Mouse (Mus musculus): ENCODE data around the gene Ccdc42. TPM values are rescaled to one million over a fixed set of nuclear protein-coding genes. Genes with fewer than 3 reads are reported as not detected.

The Ccdc42 gene
- polyA plus RNA-seq, 1 experiment from 2014 or later = 1.2 TPM

GRCm38 (mm10) chr11:68583906-68584480, 2.8 kb upstream of the Ccdc42 start:
- H3K4me2 ChIP-seq = no peak overlapping the region
- no peaks in the 10 kb centered on the region for H3K27me3 ChIP-seq (ENCODE audit: insufficient read depth, low read length)
- no peaks in the 10 kb centered on the region for H3K9me3 ChIP-seq (ENCODE audit: low read depth, low read length)
- 0 out of 2 replicates have a peak overlapping the region, but pooled peaks have one; percentile 31 for H3K27ac ChIP-seq (ENCODE audit: low read depth)
- H3K36me3 ChIP-seq (ENCODE audit: insufficient read depth) = no peaks in the 10 kb centered on the region
- no peak overlapping the region for H3K9ac ChIP-seq
- ATAC-seq (ENCODE audit: insufficient read depth) = no peak
- no peak for TF ChIP-seq CTCF (IDR thresholded peaks at IDR 0.05; ENCODE audit: low read depth)
- WGBS = 56% methylated on average over 8 of the region's 8 CpGs
- no peak overlapping the region for H3K4me3 ChIP-seq (ENCODE audit: low read depth, low read length)
- peak; percentile 52 for DNase-seq
- H3K4me1 ChIP-seq (ENCODE audit: insufficient read depth) = 0 out of 2 replicates have a peak, but pooled peaks cover 3% of the 10 kb centered on the region

GRCm38 (mm10) chr11:68585890-68586289, 931 bp upstream of the Ccdc42 start:
- no peak overlapping the region for H3K9ac ChIP-seq
- H3K36me3 ChIP-seq (ENCODE audit: insufficient read depth) = no peaks in the 10 kb centered on the region
- no peak overlapping the region for H3K27ac ChIP-seq (ENCODE audit: low read depth)
- peak; percentile 66 for DNase-seq
- ATAC-seq (ENCODE audit: insufficient read depth) = no peak
- TF ChIP-seq CTCF (IDR thresholded peaks at IDR 0.05; ENCODE audit: low read depth) = peak; percentile 67
- H3K4me3 ChIP-seq (ENCODE audit: low read depth, low read length) = no peak overlapping the region
- 23% methylated on average over 3 of the region's 3 CpGs for WGBS
- H3K4me1 ChIP-seq (ENCODE audit: insufficient read depth) = peaks cover 7% of the 10 kb centered on the region
- H3K27me3 ChIP-seq (ENCODE audit: insufficient read depth, low read length) = no peaks in the 10 kb centered on the region
- no peak overlapping the region for H3K4me2 ChIP-seq
- H3K9me3 ChIP-seq (ENCODE audit: low read depth, low read length) = no peaks in the 10 kb centered on the region

- WGBS = 49% methylated on average over 8 of the region's 8 CpGs
- Histone ChIP-seq H3K27me3 (ENCODE audit: insufficient read depth, low read length) (no peaks in the 10 kb centered on the region), H3K4me3 (ENCODE audit: low read depth, low read length) (no peak overlapping the region), H3K9ac (no peak overlapping the region), H3K27ac (ENCODE audit: low read depth) (no peak overlapping the region), H3K36me3 (ENCODE audit: insufficient read depth) (no peaks in the 10 kb centered on the region), H3K4me1 (ENCODE audit: insufficient read depth) (peaks cover 14% of the 10 kb centered on the region), H3K4me2 (no peak overlapping the region), H3K9me3 (ENCODE audit: low read depth, low read length) (no peaks in the 10 kb centered on the region)
- DNase-seq = peak; percentile 93
- peak; percentile 77 for ATAC-seq (ENCODE audit: insufficient read depth)
- peak; percentile 93 for TF ChIP-seq CTCF (IDR thresholded peaks at IDR 0.05; ENCODE audit: low read depth)
Measured at GRCm38 (mm10) chr11:68589055-68589809, 2.4 kb downstream of the Ccdc42 start.

- Histone ChIP-seq H3K4me2 (no peak overlapping the region), H3K27me3 (ENCODE audit: insufficient read depth, low read length) (no peaks in the 10 kb centered on the region), H3K4me3 (ENCODE audit: low read depth, low read length) (no peak overlapping the region), H3K9ac (no peak overlapping the region), H3K36me3 (ENCODE audit: insufficient read depth) (no peaks in the 10 kb centered on the region), H3K27ac (ENCODE audit: low read depth) (0 out of 2 replicates have a peak overlapping the region, but pooled peaks have one; percentile 4), H3K9me3 (ENCODE audit: low read depth, low read length) (no peaks in the 10 kb centered on the region), H3K4me1 (ENCODE audit: insufficient read depth) (peaks cover 14% of the 10 kb centered on the region)
- ATAC-seq (ENCODE audit: insufficient read depth) = no peak
- TF ChIP-seq CTCF (IDR thresholded peaks at IDR 0.05; ENCODE audit: low read depth) = no peak
- no peak for DNase-seq
- WGBS = 22% methylated on average over 5 of the region's 5 CpGs
Measured at GRCm38 (mm10) chr11:68591708-68592107, 4.9 kb downstream of the Ccdc42 start.

- no peaks in the 10 kb centered on the region for H3K36me3 ChIP-seq (ENCODE audit: insufficient read depth)
- no peaks in the 10 kb centered on the region for H3K27me3 ChIP-seq (ENCODE audit: insufficient read depth, low read length)
- peaks cover 14% of the 10 kb centered on the region for H3K4me1 ChIP-seq (ENCODE audit: insufficient read depth)
- no peak for ATAC-seq (ENCODE audit: insufficient read depth)
- TF ChIP-seq CTCF (IDR thresholded peaks at IDR 0.05; ENCODE audit: low read depth) = no peak
- no peak for DNase-seq
- WGBS = 54% methylated on average over 3 of the region's 3 CpGs
- no peaks in the 10 kb centered on the region for H3K9me3 ChIP-seq (ENCODE audit: low read depth, low read length)
- H3K4me2 ChIP-seq = no peak overlapping the region
- no peak overlapping the region for H3K27ac ChIP-seq (ENCODE audit: low read depth)
- no peak overlapping the region for H3K9ac ChIP-seq
- H3K4me3 ChIP-seq (ENCODE audit: low read depth, low read length) = no peak overlapping the region
Measured at GRCm38 (mm10) chr11:68593247-68593646, 6.4 kb downstream of the Ccdc42 start.

- Histone ChIP-seq H3K27ac (ENCODE audit: low read depth) (no peak overlapping the region), H3K27me3 (ENCODE audit: insufficient read depth, low read length) (no peaks in the 10 kb centered on the region), H3K9me3 (ENCODE audit: low read depth, low read length) (no peaks in the 10 kb centered on the region), H3K4me2 (no peak overlapping the region), H3K36me3 (ENCODE audit: insufficient read depth) (no peaks in the 10 kb centered on the region), H3K4me3 (ENCODE audit: low read depth, low read length) (no peak overlapping the region), H3K9ac (no peak overlapping the region), H3K4me1 (ENCODE audit: insufficient read depth) (peaks cover 34% of the 10 kb centered on the region)
- 91% methylated on average over 2 of the region's 2 CpGs for WGBS
- ATAC-seq (ENCODE audit: insufficient read depth) = no peak
- no peak for TF ChIP-seq CTCF (IDR thresholded peaks at IDR 0.05; ENCODE audit: low read depth)
- DNase-seq = no peak
Measured at GRCm38 (mm10) chr11:68597912-68598311, 11.1 kb downstream of the Ccdc42 start.

GRCm38 (mm10) chr11:68600551-68601021, 13.8 kb downstream of the Ccdc42 start:
- Histone ChIP-seq H3K4me3 (ENCODE audit: low read depth, low read length) (no peak overlapping the region), H3K36me3 (ENCODE audit: insufficient read depth) (no peaks in the 10 kb centered on the region), H3K9ac (0 out of 2 replicates have a peak overlapping the region, but pooled peaks have one; percentile 5), H3K27me3 (ENCODE audit: insufficient read depth, low read length) (no peaks in the 10 kb centered on the region), H3K4me1 (ENCODE audit: insufficient read depth) (peaks cover 36% of the 10 kb centered on the region), H3K27ac (ENCODE audit: low read depth) (peak overlapping the region; percentile 95), H3K4me2 (peak overlapping the region; percentile 7; the same call in 1 of the 2 replicates), H3K9me3 (ENCODE audit: low read depth, low read length) (no peaks in the 10 kb centered on the region)
- peak; percentile 92 for DNase-seq
- WGBS = 6% methylated on average over 6 of the region's 6 CpGs
- peak; percentile 88 for ATAC-seq (ENCODE audit: insufficient read depth)
- no peak for TF ChIP-seq CTCF (IDR thresholded peaks at IDR 0.05; ENCODE audit: low read depth)
